Mouse (Mus musculus): Measurements from ENCODE around the gene Clstn1. TPM values are rescaled to one million over a fixed set of nuclear protein-coding genes. Genes with fewer than 3 reads are reported as not detected.

Gene Clstn1
- total RNA-seq, 1 experiment from 2014 or later, result 69.1 TPM

DNA sequence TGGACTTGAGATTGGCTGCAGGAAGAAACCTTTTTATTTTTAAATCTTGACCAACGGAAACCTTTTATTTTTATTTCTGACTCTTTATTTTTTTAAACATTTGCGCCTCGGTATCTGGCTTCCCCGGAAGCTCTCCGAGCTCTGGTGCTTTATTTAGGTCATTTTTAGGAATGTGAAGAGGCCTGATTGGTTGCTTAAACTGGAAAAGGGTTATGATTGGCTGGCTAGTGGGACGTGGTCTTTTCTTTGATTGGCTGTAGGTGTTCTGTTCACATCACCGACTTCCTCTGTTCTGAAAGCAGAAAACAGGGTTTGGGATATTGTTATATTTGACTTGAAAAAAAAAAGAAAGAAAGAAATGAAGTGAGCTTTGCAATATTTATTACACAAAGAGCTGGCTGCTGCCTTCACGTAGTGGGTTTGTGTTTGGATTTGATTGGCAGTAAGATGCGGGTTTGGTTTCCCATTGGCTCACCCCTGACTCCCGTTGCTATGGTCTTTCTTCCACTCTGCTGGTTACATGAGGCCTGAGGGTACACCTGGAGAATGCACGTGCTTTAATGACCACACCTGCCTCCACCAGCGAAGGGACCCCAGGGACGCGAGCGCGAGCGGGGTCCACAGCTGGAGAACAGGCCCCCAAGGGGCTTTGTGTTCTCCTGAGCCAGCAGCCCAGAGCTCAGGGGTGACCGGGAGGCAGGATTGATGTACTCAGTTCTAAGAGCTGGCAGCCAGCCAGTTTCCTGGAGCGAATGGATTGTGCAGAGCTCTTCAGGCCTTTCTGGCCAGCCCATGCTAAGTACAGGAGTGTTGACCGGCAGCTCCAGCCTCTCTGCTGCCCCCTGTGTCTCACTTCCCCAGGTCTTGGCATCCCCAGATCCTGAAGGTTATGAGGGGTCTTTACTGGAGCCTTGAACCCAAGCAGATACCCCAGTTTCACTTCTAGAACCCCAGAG lies 21.5 kb upstream of the Clstn1 start:
- DNase-seq, result peak; percentile 86

- peak; percentile 84 for DNase-seq
These were observed 18.7 kb upstream of the Clstn1 start for GRCm38 (mm10) chr4:149567432-149568026.

DNA sequence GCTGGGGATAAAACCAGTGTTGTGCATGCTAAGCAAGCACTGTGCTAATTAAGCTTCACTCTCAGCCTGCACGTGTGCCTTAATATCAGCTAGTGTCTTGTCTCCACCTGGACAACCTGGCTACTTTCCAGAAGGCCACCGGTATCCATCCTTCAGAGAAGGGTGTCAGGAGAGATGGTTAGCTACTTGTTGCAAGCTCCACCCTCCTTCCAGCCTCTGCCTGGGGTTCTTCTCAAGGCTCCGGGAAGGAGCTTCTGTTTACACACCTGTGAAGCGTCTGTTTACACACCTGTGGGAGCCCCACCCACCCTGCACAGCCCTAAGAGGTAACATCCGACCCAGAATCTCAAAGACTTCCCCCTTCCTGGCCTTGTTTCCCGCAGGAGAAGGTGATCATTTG lies 17.6 kb upstream of the Clstn1 start:
- DNase-seq, result no peak

DNA sequence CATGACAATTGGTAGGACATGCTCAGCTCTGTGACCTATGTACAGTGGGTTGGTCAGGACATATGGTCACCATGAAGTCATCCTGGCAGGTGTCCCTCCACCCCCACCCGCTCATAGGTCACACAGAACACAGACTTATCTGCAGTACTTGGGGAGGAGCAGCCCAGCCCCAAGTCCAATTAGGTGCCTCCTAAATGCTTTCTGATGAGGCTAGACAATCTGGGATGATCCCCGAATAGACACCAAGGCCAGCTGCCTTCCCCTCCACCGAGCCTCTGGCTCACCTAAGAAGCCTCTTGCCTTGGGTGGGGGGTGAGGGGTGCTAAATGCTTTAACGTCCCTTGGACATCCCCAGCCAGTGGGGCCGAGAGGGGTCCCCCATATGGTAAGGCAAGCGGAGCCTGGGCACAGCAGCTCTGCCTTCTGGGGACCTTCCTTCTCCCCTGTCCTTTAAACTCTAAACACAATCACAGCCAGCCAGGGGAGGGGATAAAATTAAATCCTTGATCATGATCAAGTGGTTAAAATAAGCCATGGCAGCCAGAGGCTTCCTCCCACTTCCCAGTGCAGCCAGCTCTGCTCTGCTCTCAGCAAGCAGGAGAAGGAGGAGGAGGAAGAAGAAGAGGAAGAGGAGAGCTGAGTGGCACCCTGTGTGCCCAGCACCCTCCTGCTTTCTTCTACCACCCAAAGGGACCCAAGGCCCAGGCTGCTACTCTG lies 16.3 kb upstream of the Clstn1 start:
- no peak for DNase-seq

DNA sequence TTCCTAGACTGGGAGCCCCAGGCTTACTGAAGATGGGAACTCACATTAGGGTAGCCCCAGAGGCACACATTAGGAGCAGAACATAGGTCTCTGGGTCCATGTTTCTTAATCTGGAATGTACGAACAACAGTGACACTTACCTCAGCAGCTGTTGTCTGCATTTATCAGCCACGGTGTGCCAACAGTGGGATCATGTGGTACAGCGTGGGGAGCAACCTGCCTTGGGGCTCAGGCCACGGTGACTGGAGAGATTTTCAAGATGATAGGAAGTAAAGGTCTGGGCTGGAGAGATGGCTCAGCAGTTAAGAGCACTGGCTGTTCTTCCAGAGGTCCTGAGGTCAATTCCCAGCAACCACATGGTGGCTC lies 15.8 kb upstream of the Clstn1 start:
- no peak for DNase-seq

GRCm38 (mm10) chr4:149571209-149571608 lies 15.1 kb upstream of the Clstn1 start:
- no peak for DNase-seq

DNA sequence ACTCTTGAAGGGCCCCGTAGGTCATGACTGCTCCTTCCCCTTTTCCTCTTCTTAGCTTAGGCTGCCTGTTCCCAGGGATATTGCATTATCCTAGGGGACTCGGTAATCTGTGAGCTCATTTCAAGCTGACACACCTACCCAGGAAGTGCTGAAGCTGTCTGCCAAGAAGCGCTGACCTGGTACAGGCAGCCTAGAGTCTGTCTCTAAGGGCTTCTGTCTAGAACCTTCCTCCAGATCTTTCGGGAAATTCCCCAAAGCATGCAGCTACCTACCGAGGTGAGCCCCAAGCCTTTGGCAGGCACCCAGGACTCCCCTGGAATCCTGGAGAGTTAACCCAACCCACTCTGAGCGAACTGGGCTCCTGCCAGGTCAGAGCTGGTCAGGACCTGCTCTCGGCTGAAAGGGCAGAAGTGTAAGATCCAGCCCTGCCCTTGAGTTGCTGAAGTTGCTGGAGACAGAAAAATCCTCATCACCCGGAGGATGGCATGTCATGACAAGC lies 14.6 kb upstream of the Clstn1 start:
- DNase-seq, result peak; percentile 64

DNA sequence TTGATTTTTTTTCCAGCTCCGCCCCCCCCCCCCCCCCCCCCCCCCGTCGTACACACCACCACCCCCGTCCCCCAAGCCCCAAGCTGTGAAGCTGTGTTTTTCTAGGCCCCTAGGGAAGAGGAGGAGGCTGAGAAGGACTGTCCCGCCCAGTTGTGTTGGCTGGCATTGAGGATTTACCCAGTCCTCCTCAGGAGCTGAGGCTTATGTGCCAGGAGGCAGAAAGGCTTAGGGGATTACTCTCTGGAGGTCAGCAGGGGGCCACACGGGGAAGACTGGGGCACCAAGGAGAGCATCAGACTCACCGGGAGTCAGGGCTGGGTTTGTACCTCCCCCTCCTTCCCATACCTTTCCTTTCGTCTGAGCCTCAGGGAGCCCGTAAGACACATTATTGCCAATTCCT lies 13.8 kb upstream of the Clstn1 start:
- no peak for DNase-seq

GRCm38 (mm10) chr4:149572851-149573250 lies 13.4 kb upstream of the Clstn1 start:
- DNase-seq, result no peak

GRCm38 (mm10) chr4:149574391-149574821 lies 11.9 kb upstream of the Clstn1 start:
- DNase-seq, result peak; percentile 57

- no peak for DNase-seq
These were observed 10.2 kb upstream of the Clstn1 start for GRCm38 (mm10) chr4:149576061-149576460.

DNA sequence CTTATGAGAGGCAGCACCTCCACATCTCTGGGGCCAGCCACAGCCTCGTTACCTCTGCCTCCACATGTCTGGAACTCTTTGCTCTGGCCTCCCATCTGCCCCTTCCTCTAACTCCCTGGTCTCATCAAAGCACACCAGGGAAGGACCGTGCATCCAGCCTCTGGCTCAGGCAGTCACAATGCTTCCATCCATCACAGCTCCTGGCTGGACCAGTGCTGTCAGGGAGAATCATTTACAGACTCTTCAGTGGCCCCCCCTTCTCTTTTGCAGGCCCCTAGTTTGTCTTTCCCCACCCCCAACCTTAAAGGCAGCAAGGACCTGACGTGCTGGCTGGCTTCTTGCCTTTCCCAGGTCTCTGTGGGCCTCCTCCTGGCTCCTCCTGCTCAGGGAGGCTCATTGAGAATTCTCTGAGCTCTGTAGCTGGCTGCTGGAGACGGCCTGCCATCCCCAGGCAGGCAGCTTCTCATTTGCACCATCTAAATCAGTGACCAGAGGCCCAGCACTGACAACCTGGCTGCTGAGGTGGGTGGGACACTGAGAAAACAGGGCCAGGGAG lies 9.2 kb upstream of the Clstn1 start:
- DNase-seq, result no peak

DNA sequence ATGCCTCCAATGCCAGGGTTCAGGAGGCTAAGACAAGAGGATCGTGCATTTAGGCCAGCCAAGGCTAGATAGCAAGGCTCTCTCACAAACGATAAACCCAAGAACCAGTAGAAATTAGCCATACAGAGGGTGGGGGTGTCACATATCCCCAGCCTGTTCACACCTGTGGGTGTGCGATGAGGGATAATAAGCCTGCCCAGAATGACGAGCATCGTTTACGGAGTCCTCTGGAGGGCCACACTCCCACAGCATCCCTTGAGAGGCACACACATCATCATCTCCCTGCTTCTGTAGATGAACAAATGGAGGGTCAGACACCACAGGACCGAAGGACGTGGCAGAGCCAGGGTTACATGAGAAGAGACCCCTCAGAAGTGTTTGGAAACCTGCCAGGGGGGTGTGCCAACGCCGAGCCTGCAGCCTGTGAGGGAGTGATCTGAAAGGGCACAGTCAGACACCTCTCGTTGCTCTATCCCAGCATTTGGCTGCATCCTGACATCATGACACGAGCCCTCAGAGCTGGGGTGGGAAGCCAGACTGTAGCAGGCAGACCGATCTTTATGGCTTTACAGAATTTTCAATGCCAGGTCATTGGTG lies 8.1 kb upstream of the Clstn1 start:
- no peak for DNase-seq

DNA sequence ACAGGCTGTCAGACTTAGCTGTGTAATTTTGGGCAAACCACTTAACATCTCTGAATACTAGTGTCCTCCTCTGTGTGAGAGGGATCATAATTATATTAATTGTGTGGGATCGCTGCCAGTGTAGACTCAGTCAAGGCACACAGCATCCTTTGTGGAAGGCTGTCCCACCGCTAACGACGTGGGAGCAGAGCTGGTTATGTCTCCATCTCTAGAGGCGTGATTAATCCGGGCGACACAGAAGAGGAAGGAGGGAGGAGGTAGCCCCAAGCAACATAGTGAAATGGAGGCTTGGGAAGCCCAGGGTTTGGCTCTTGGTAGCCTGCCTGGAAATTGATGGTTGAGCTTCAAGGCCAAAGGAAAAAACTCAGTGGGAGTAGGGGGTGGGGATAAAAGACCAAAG lies 7.4 kb upstream of the Clstn1 start:
- no peak for DNase-seq

DNA sequence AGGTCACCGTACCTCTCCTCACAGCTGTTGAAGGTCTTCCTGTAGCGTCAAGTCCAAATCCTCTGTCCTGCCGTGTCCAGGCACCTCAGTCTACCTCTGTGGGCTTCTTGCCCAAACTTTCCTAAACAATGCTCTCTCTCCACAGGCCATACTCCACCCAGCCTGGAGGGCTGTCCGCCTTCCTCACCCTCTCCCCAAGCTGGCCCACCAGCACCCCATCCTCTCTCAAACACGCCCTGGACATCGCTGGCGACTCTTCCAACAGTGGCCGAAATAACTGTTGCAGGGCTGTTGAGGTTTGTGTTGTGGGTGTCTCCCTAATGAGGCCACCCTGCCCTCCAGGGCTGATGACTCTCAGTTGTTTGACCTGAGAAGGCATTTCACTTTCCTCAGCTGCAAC lies 1.0 kb upstream of the Clstn1 start:
- DNase-seq, result no peak

- peak; percentile 53 for DNase-seq
These were observed 721 bp downstream of the Clstn1 start for GRCm38 (mm10) chr4:149586783-149587595.

DNA sequence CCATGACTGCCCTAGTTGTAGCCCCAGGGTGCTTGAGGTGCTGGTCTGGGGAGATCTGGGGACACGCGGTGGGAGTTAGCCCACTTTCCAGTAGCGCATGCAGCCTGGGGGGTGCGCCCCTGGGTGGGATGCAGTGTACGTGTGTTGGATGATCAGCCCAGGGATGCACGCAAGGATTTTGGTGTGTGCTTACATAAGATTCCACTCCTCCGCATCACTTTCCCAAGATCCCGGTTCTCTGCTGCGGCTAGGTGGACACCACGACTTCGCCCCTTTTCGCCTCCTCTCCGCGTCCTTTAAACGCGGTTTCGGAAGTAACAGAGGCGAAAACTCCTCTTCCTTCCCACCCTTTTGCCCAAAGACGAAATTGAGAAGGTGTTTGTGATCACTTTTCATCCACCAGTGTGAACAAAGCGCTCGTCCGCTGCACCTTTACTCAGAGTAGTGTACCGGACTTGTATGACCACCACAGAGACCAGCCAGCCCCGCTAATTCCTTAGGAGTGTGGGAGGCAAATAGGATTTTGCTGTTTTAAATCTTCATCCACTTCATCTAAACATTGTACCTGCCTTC lies 1.4 kb downstream of the Clstn1 start:
- no peak for DNase-seq

DNA sequence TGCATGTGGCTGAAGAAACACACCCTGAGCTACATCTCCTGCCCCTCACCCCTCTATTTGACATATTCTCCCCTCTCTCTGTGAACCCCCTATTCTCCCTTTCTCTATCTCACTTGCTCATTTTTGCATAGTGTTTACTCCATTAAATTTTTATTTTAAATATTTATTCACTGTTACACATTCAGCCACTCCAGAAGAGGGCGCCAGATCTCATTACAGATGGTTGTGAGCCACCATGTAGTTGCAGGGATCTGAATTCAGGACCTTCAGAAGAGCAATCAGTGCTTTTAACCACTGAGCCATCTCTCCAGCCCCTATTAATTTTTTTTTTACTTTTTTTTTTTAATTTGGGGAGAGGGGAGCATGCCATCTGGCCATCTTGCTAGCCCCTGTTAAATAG lies 3.9 kb downstream of the Clstn1 start:
- DNase-seq, result no peak

DNA sequence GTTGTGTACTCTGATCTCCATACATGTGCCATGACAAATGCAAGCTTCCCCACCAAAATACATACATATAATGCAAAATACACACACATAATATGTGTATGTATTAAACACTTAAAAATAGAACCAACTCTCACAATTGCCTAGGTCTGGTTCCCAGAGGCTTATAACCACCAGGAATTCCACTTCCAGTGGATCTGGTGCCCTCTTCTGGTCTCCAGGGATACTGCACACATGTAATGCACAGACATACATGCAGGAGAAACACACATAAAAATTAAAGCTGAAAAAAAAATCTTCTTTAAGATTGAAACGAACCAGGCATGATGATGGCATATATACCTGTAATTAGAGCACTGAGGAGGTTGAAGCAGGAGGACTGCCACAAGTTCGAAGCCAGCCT lies 5.2 kb downstream of the Clstn1 start:
- DNase-seq, result no peak

DNA sequence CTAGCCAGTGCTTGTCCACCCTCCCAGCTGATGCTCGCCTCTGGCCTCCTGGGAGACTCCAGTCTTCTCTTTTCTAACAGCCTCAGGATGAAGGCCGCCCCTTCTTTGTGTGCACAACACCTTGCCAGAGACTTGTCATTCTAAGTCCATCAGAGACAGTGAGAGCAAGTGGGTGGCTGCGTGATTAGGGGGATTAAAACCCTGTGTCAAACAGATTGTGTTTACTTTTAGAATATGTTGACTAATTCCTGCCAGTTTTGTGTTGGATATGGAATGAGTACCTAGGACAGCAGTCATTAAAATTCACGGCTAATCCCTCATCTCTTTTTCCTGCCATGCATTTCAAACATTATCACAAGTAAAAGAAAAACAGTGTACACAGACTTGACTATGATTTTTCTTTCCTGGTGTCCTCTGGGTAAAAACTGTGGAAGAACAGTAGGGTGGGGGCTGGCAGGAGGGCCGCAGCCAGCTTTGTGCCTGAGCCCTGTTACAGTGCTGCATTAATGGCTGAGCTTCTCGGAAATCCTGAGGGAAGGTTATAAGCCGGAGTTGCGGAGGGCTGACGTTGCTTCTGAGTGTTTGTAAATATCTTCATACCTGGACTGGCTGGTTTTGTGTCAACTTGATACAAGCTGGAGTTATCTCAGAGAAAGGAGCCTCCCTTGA lies 8.8 kb downstream of the Clstn1 start:
- DNase-seq, result no peak
